Mouse (Mus musculus): Measurements from ENCODE around the gene Cd300c.
"Not testable (repeated sequence)": the region's sequence is repeated elsewhere in the genome, so short reads cannot be mapped to it uniquely, and the experiment has no call there.

The Cd300c gene

GRCm38 (mm10) chr11:114968752-114969207 lies at the start of gene Cd300c:
Gene Cd300c, minus strand, starts transcription at chr11:114969157.
- peak; percentile 17 for DNase-seq (ENCODE audit: low spot score)

GRCm38 (mm10) chr11:115016093-115016492 lies 47.1 kb upstream of the Cd300c start, which contains the start of gene Cd300ld2:
Gene Cd300ld2, minus strand, starts transcription at chr11:115016193.
- not testable (repeated sequence) for DNase-seq (ENCODE audit: low spot score)

- no peak for DNase-seq (ENCODE audit: low spot score)
Measured at GRCm38 (mm10) chr11:115004070-115004469, 35.1 kb upstream of the Cd300c start.

GRCm38 (mm10) chr11:115001474-115002040 lies 32.6 kb upstream of the Cd300c start, which contains the start of gene Cd300c2:
Gene Cd300c2, minus strand, starts transcription at chr11:115001880.
- DNase-seq (ENCODE audit: low spot score) = no peak

GRCm38 (mm10) chr11:114989793-114990192 lies 20.8 kb upstream of the Cd300c start, which contains the start of gene Cd300ld:
Gene Cd300ld, minus strand, starts transcription at chr11:114989922.
- DNase-seq (ENCODE audit: low spot score) = no peak

- no peak for DNase-seq (ENCODE audit: low spot score)
Measured at GRCm38 (mm10) chr11:114981866-114982265, 12.9 kb upstream of the Cd300c start.

GRCm38 (mm10) chr11:114972726-114973125 lies 3.8 kb upstream of the Cd300c start:
- no peak for DNase-seq (ENCODE audit: low spot score)

- DNase-seq (ENCODE audit: low spot score) = no peak
Measured at GRCm38 (mm10) chr11:114965182-114965828, 3.7 kb downstream of the Cd300c start.

- DNase-seq (ENCODE audit: low spot score) = no peak
Measured at GRCm38 (mm10) chr11:114960369-114960768, 8.6 kb downstream of the Cd300c start.

GRCm38 (mm10) chr11:114934144-114934543 lies 34.8 kb downstream of the Cd300c start, which contains the start of gene Cd300lb:
Gene Cd300lb, minus strand, starts transcription at chr11:114934386.
- DNase-seq (ENCODE audit: low spot score) = no peak

GRCm38 (mm10) chr11:114933591-114933990 lies 35.4 kb downstream of the Cd300c start:
- DNase-seq (ENCODE audit: low spot score) = no peak

- DNase-seq (ENCODE audit: low spot score) = no peak
Measured at GRCm38 (mm10) chr11:114931041-114931440, 37.9 kb downstream of the Cd300c start.

GRCm38 (mm10) chr11:114929581-114929980 lies 39.4 kb downstream of the Cd300c start:
- no peak for DNase-seq (ENCODE audit: low spot score)

- DNase-seq (ENCODE audit: low spot score) = no peak
Measured at GRCm38 (mm10) chr11:114923961-114924360, 45.0 kb downstream of the Cd300c start.

GRCm38 (mm10) chr11:114922439-114922838 lies 46.5 kb downstream of the Cd300c start:
- DNase-seq (ENCODE audit: low spot score) = no peak

- no peak for DNase-seq (ENCODE audit: low spot score)
Measured at GRCm38 (mm10) chr11:114917120-114917519, 51.8 kb downstream of the Cd300c start.

GRCm38 (mm10) chr11:114914978-114915377 lies 54.0 kb downstream of the Cd300c start:
- DNase-seq (ENCODE audit: low spot score) = no peak

GRCm38 (mm10) chr11:114912847-114913246 lies 56.1 kb downstream of the Cd300c start:
- peak; percentile 79 for DNase-seq (ENCODE audit: low spot score)

GRCm38 (mm10) chr11:114909538-114909937 lies 59.4 kb downstream of the Cd300c start:
- not testable (repeated sequence) for DNase-seq (ENCODE audit: low spot score)

GRCm38 (mm10) chr11:114908086-114908485 lies 60.9 kb downstream of the Cd300c start:
- no peak for DNase-seq (ENCODE audit: low spot score)

- DNase-seq (ENCODE audit: low spot score) = no peak
Measured at GRCm38 (mm10) chr11:114907567-114907966, 61.4 kb downstream of the Cd300c start.
